Mouse (Mus musculus) limb, embryonic 10.5 days (tissue): ENCODE measurements at regions not wholly inside any gene's neighbourhood (a gene's known extent, or its start where the extent isn't known, plus 50 kb on each side); places are given as distances from the start of the nearest gene placed in this dataset.

Experiments
- DNase-seq: peaks from one replicate; pipeline ENCODE4 v3.0.0-alpha.2; 2017; ENCODE audit warnings: low spot score
- H3K27ac ChIP-seq: fragments of 300-500 bp; sonication (generic); 2 replicates; pipeline ENCODE4 v1.5.1; 2016; ENCODE audit warnings: mild to moderate bottlenecking
- H3K27me3 ChIP-seq: fragments of 300-500 bp; sonication (generic); 2 replicates; pipeline ENCODE4 v1.6.1; 2016; ENCODE audit warnings: low read depth, mild to moderate bottlenecking; ENCODE audit not compliant: poor library complexity, severe bottlenecking
- H3K36me3 ChIP-seq: fragments of 300-500 bp; sonication (generic); 2 replicates; pipeline ENCODE4 v1.6.1; 2016; ENCODE audit warnings: mild to moderate bottlenecking, moderate library complexity
- H3K4me1 ChIP-seq: fragments of 300-500 bp; sonication (generic); 2 replicates; pipeline ENCODE4 v1.6.1; 2016
- H3K4me3 ChIP-seq: fragments of 300-500 bp; sonication (generic); 2 replicates; pipeline ENCODE4 v1.5.1; 2016; ENCODE audit warnings: mild to moderate bottlenecking, moderate library complexity
- H3K9me3 ChIP-seq: fragments of 300-500 bp; sonication (generic); replicated peaks from 2 replicates; pipeline ENCODE4 v1.6.1; 2016; ENCODE audit warnings: mild to moderate bottlenecking
- WGBS: fragments of 180-500 bp; shearing (Covaris S2); methylation state at CpG from one replicate; pipeline ENCODE4 v1.1.7; 2016; 5-methylcytosine and 5-hydroxymethylcytosine counted together

- Histone ChIP-seq H3K36me3 (no peaks in the 10 kb centered on the region), H3K27ac (peak overlapping the region; percentile 56; the same call in 1 of the 2 replicates), H3K4me1 (peaks cover 34% of the 10 kb centered on the region), H3K4me3 (no peak overlapping the region), H3K27me3 (no peaks in the 10 kb centered on the region), H3K9me3 (no peaks in the 10 kb centered on the region)
- WGBS: 41% methylated on average over 7 of the region's 7 CpGs
- no peak for DNase-seq
These were observed 230.2 kb downstream of the Ttll7 start for GRCm38 (mm10) chr3:147082255-147082943.

- Histone ChIP-seq H3K27ac (no peak overlapping the region), H3K4me3 (no peak overlapping the region), H3K36me3 (no peaks in the 10 kb centered on the region), H3K4me1 (peaks cover 34% of the 10 kb centered on the region), H3K9me3 (no peaks in the 10 kb centered on the region), H3K27me3 (no peaks in the 10 kb centered on the region)
- WGBS: 65% methylated on average over 11 of the region's 11 CpGs
- no peak for DNase-seq
These were observed 231.2 kb downstream of the Ttll7 start for GRCm38 (mm10) chr3:147083374-147083773.

- no peak overlapping the region for H3K27ac ChIP-seq
These were observed 231.7 kb downstream of the Ttll7 start for GRCm38 (mm10) chr3:147083823-147084222.

GRCm38 (mm10) chr3:147084624-147085189 is 232.5 kb downstream of the Ttll7 start:
- no peak overlapping the region for H3K4me3 ChIP-seq
- H3K27me3 ChIP-seq: no peaks in the 10 kb centered on the region
- H3K36me3 ChIP-seq: no peaks in the 10 kb centered on the region
- H3K4me1 ChIP-seq: peaks cover 34% of the 10 kb centered on the region
- no peak for DNase-seq
- H3K9me3 ChIP-seq: no peaks in the 10 kb centered on the region
- WGBS: 67% methylated on average over 9 of the region's 9 CpGs
- no peak overlapping the region for H3K27ac ChIP-seq

More at GRCm38 (mm10) chr3:147083823-147084222, 231.7 kb downstream of the Ttll7 start:
- Histone ChIP-seq H3K27me3 (no peaks in the 10 kb centered on the region), H3K9me3 (no peaks in the 10 kb centered on the region), H3K36me3 (no peaks in the 10 kb centered on the region), H3K4me1 (peaks cover 34% of the 10 kb centered on the region), H3K4me3 (no peak overlapping the region)
- DNase-seq: no peak
- 70% methylated on average over 4 of the region's 4 CpGs for WGBS

- DNase-seq: no peak
- no peaks in the 10 kb centered on the region for H3K27me3 ChIP-seq
- peaks cover 50% of the 10 kb centered on the region for H3K4me1 ChIP-seq
- H3K27ac ChIP-seq: no peak overlapping the region
- H3K9me3 ChIP-seq: no peaks in the 10 kb centered on the region
- no peaks in the 10 kb centered on the region for H3K36me3 ChIP-seq
- 90% methylated on average over 6 of the region's 6 CpGs for WGBS
- H3K4me3 ChIP-seq: no peak overlapping the region
These were observed 236.0 kb downstream of the Ttll7 start for GRCm38 (mm10) chr3:147088171-147088570.

- Histone ChIP-seq H3K27ac (no peak overlapping the region), H3K36me3 (no peaks in the 10 kb centered on the region), H3K27me3 (no peaks in the 10 kb centered on the region), H3K9me3 (no peaks in the 10 kb centered on the region), H3K4me3 (no peak overlapping the region), H3K4me1 (peaks cover 42% of the 10 kb centered on the region)
- WGBS: 73% methylated on average over 10 of the region's 10 CpGs
- no peak for DNase-seq
These were observed 237.5 kb downstream of the Ttll7 start for GRCm38 (mm10) chr3:147089716-147090115.

- H3K4me3 ChIP-seq: no peak overlapping the region
- DNase-seq: no peak
- 61% methylated on average over 8 of the region's 8 CpGs for WGBS
- H3K27ac ChIP-seq: peak overlapping the region; percentile 25; the same call in 1 of the 2 replicates
- H3K27me3 ChIP-seq: no peaks in the 10 kb centered on the region
- H3K36me3 ChIP-seq: no peaks in the 10 kb centered on the region
- peaks cover 36% of the 10 kb centered on the region for H3K4me1 ChIP-seq
- H3K9me3 ChIP-seq: no peaks in the 10 kb centered on the region
These were observed 240.3 kb downstream of the Ttll7 start for GRCm38 (mm10) chr3:147092188-147093075.

- WGBS: 43% methylated on average over 5 of the region's 5 CpGs
- no peaks in the 10 kb centered on the region for H3K9me3 ChIP-seq
- no peak for DNase-seq
These were observed 240.9 kb downstream of the Ttll7 start for GRCm38 (mm10) chr3:147093076-147093380.

GRCm38 (mm10) chr3:147096179-147096578 is 244.0 kb downstream of the Ttll7 start:
- no peaks in the 10 kb centered on the region for H3K36me3 ChIP-seq
- whole genome bisulfite sequencing: 53% methylated on average over 9 of the region's 9 CpGs

More at GRCm38 (mm10) chr3:147093076-147093380, 240.9 kb downstream of the Ttll7 start:
- H3K4me3 ChIP-seq: no peak overlapping the region
- H3K4me1 ChIP-seq: peaks cover 39% of the 10 kb centered on the region
- H3K27me3 ChIP-seq: no peaks in the 10 kb centered on the region
- H3K36me3 ChIP-seq: no peaks in the 10 kb centered on the region
- H3K27ac ChIP-seq: peak overlapping the region; percentile 62

GRCm38 (mm10) chr3:147098065-147098580 is 246.0 kb downstream of the Ttll7 start:
- 37% methylated on average over 15 of the region's 15 CpGs for WGBS
- DNase-seq: no peak
- Histone ChIP-seq H3K27me3 (peaks cover 11% of the 10 kb centered on the region), H3K4me1 (peaks cover 47% of the 10 kb centered on the region), H3K27ac (no peak overlapping the region), H3K4me3 (no peak overlapping the region), H3K9me3 (no peaks in the 10 kb centered on the region), H3K36me3 (no peaks in the 10 kb centered on the region)

More at GRCm38 (mm10) chr3:147096179-147096578, 244.0 kb downstream of the Ttll7 start:
- Histone ChIP-seq H3K4me3 (no peak overlapping the region), H3K9me3 (no peaks in the 10 kb centered on the region), H3K27me3 (peaks cover 11% of the 10 kb centered on the region), H3K4me1 (peaks cover 61% of the 10 kb centered on the region), H3K27ac (peak overlapping the region; percentile 61; the same call in 1 of the 2 replicates)
- DNase-seq: no peak

- H3K4me3 ChIP-seq: no peak overlapping the region
- no peak overlapping the region for H3K27ac ChIP-seq
- DNase-seq: no peak
- peaks cover 43% of the 10 kb centered on the region for H3K4me1 ChIP-seq
- H3K36me3 ChIP-seq: no peaks in the 10 kb centered on the region
- 44% methylated on average over 6 of the region's 6 CpGs for WGBS
- H3K27me3 ChIP-seq: peaks cover 11% of the 10 kb centered on the region
- no peaks in the 10 kb centered on the region for H3K9me3 ChIP-seq
These were observed 246.4 kb downstream of the Ttll7 start for GRCm38 (mm10) chr3:147098611-147099010.

GRCm38 (mm10) chr3:147099143-147099713 is 247.1 kb downstream of the Ttll7 start:
- no peaks in the 10 kb centered on the region for H3K9me3 ChIP-seq
- peaks cover 11% of the 10 kb centered on the region for H3K27me3 ChIP-seq
- 43% methylated on average over 12 of the region's 12 CpGs for WGBS
- no peak overlapping the region for H3K27ac ChIP-seq
- no peaks in the 10 kb centered on the region for H3K36me3 ChIP-seq
- H3K4me3 ChIP-seq: no peak overlapping the region
- no peak for DNase-seq
- H3K4me1 ChIP-seq: peaks cover 40% of the 10 kb centered on the region
